Mouse (Mus musculus): Measurements from ENCODE around the gene Atg9b. TPM values are rescaled to one million over a fixed set of nuclear protein-coding genes. Genes with fewer than 3 reads are reported as not detected.

Atg9b gene
- total RNA-seq, 1 experiment from 2014 or later: 3.8 TPM

- ATAC-seq (replicated peaks in 1 of 2; ENCODE audit: insufficient read depth in 1 of 2, low FRiP score in 2 of 2, low TSS enrichment in 1 of 2, low read depth in 1 of 2, poor library complexity in 2 of 2, severe bottlenecking in 2 of 2): no peak
These were observed 3.6 kb downstream of the Atg9b start for GRCm38 (mm10) chr5:24388246-24388915.

GRCm38 (mm10) chr5:24387264-24388241 is 4.4 kb downstream of the Atg9b start:
- no peak for ATAC-seq (replicated peaks in 1 of 2; ENCODE audit: insufficient read depth in 1 of 2, low FRiP score in 2 of 2, low TSS enrichment in 1 of 2, low read depth in 1 of 2, poor library complexity in 2 of 2, severe bottlenecking in 2 of 2)

DNA sequence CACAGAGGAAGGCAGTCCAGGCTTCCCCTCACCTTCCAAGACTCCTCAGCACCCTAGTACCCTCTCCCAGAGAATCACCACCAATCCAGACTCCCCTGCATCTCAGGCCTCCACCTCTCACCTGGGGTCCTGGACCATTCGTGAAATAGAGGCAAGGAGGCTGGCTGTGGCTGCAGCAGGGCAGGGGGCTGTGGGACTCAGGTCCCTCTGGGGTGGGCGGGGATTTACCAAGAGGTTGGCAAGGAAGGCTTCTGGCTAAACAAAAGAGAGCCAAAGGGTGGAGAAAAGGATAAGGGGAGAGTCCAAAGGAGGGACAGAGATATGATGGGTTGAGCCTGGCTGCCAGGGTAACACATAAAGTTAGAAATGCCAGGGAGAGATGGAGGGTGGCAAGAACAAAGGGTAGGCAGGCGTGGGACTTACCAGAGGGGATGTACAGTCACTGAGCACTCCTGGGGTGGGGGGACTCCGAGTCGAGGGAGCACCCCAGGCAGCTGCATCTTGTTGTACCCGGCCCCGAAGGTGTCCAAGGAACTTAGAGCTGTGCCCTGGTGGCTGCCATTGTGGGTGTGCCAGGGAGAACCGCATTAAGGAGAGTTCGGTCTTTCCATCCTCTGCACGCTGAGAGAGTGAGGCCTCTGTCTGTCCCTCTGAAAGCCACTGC is 5.9 kb downstream of the Atg9b start:
- ATAC-seq (replicated peaks in 1 of 2; ENCODE audit: insufficient read depth in 1 of 2, low FRiP score in 2 of 2, low TSS enrichment in 1 of 2, low read depth in 1 of 2, poor library complexity in 2 of 2, severe bottlenecking in 2 of 2): no peak

- ATAC-seq (replicated peaks in 1 of 2; ENCODE audit: insufficient read depth in 1 of 2, low FRiP score in 2 of 2, low TSS enrichment in 1 of 2, low read depth in 1 of 2, poor library complexity in 2 of 2, severe bottlenecking in 2 of 2): no peak
These were observed 6.6 kb downstream of the Atg9b start for GRCm38 (mm10) chr5:24385374-24385773.

DNA sequence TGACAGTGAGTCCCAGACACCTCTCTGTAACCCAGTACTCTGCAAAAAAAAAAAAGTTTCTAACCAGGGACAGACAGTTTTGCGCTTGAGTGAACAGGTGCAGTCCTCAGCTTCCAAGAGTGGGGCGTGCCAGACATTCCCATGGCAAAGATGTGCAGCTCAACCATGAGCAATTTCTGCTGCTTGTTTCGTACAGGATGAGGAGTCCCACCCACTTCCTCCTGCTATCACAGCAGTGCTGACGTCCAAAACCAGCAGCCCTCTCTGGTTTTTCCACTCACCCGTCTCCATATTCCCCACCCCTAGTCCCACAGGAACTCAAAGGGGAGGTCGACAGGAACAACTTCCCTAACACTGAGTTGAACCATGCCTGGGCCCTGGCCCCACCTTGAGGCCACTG is 7.5 kb downstream of the Atg9b start:
- peak; percentile 33 to 52; a peak in 3 of 4 replicates for ATAC-seq (replicated peaks in 1 of 2; ENCODE audit: insufficient read depth in 1 of 2, low FRiP score in 2 of 2, low TSS enrichment in 1 of 2, low read depth in 1 of 2, poor library complexity in 2 of 2, severe bottlenecking in 2 of 2)

DNA sequence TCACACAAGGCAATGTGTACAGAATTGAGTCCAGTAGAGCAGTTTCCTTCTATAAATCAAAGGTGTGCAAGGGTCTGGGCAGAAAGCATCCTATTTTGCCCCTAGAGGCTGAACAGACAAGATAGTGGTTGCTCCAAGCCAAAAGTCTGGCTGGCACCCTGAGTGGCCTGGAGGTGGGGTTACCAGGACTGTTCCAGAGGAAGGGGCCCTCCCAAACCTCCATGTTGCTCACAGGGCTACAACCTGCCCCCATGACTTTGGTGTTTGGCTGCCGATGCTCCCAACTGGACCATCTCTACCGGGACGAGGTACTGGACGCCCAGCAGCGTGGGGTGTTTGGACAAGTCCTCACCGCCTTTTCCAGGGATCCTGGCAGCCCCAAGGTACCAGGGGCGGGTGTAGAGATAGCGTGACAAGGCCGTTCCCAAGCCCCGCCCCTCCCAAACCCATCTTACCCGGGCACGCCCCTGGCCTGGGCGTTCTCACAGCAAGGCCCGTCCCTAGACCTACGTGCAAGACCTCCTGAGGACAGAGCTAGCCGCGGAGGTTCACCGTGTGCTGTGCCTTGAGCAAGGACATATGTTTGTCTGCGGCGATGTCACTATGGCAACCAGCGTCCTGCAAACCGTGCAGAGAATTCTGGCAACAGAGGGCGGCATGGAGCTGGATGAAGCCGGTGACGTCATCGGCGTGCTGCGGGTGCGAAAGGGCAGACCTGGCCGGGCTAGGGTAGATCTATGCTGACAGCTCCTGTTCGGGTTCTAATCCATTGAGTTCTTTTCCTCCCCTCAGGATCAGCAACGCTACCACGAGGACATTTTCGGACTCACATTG is 8.7 kb downstream of the Atg9b start:
- peak; percentile 80 to 81 for ATAC-seq (replicated peaks in 1 of 2; ENCODE audit: insufficient read depth in 1 of 2, low FRiP score in 2 of 2, low TSS enrichment in 1 of 2, low read depth in 1 of 2, poor library complexity in 2 of 2, severe bottlenecking in 2 of 2)

DNA sequence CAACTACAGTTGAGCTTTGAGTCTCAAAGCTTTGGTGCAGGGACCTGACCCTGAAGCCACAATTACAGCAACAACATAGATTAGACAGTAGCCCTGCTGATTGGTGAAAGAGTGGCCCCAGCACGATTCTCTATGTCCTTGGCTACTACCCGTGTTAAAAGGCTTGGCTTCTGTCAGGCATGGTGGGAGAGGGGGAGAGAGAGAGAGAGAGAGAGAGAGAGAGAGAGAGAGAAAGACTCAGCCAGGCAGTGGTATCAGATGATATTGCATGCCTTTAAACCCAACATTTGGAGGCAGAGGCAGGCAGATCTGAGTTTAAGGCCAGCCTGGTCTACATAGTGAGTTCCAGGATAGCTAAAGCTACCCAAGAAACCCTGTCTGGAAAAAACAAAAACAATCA is 10.0 kb downstream of the Atg9b start:
- no peak for ATAC-seq (replicated peaks in 1 of 2; ENCODE audit: insufficient read depth in 1 of 2, low FRiP score in 2 of 2, low TSS enrichment in 1 of 2, low read depth in 1 of 2, poor library complexity in 2 of 2, severe bottlenecking in 2 of 2)

- no peak for ATAC-seq (replicated peaks in 1 of 2; ENCODE audit: insufficient read depth in 1 of 2, low FRiP score in 2 of 2, low TSS enrichment in 1 of 2, low read depth in 1 of 2, poor library complexity in 2 of 2, severe bottlenecking in 2 of 2)
These were observed 10.5 kb downstream of the Atg9b start for GRCm38 (mm10) chr5:24381486-24381885.

GRCm38 (mm10) chr5:24380499-24380898 is 11.4 kb downstream of the Atg9b start:
- ATAC-seq (replicated peaks in 1 of 2; ENCODE audit: insufficient read depth in 1 of 2, low FRiP score in 2 of 2, low TSS enrichment in 1 of 2, low read depth in 1 of 2, poor library complexity in 2 of 2, severe bottlenecking in 2 of 2): no peak

DNA sequence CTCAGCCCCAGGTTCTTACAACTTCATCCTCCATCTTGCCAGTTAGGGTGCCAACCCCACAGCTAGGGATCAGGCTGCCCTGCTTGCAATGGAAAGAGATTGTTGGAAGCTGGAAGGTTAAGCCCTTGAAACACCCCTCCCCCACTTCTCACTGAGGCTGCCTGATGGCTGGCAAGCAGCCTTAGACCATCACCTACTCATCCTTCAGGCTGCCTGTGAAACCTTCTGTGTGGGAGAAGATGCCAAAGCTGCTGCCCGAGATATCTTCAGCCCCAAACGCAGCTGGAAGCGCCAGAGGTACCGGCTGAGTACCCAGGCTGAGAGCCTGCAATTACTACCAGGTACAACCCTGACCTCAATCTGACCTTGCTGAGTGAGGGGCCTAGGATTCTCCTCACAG is 12.4 kb downstream of the Atg9b start:
- no peak for ATAC-seq (replicated peaks in 1 of 2; ENCODE audit: insufficient read depth in 1 of 2, low FRiP score in 2 of 2, low TSS enrichment in 1 of 2, low read depth in 1 of 2, poor library complexity in 2 of 2, severe bottlenecking in 2 of 2)

- no peak for ATAC-seq (replicated peaks in 1 of 2; ENCODE audit: insufficient read depth in 1 of 2, low FRiP score in 2 of 2, low TSS enrichment in 1 of 2, low read depth in 1 of 2, poor library complexity in 2 of 2, severe bottlenecking in 2 of 2)
These were observed 13.2 kb downstream of the Atg9b start for GRCm38 (mm10) chr5:24378700-24379099.

DNA sequence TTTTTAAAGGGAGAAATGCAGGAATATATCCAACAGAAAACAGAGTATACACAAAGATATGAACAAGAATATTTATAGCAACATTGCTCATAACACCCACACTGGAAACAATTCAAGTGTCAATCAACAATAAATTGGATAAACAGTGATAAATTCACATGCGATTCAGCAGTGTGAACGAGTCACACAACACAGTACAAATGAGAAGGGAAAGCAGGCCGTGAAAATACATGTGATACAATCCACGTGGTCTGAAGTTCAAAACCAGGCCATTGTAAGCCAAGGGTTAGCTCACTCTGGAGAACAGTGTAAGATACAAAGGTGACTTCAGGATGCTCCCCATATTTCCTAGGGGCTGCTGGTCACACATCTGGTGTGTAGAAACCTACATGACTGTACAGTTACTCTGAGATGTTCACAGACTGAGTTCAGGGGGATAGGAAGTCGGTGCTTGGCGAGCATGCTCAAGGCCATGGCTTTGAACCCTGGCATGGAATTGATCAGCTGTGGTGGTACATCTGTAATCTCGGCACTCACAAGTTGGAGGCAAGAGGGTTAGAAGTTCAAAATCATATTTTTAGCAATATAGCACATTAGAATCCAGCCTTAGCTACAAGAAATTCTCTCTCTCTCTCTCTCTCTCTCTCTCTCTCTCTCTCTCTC is 17.1 kb downstream of the Atg9b start:
- ATAC-seq (replicated peaks in 1 of 2; ENCODE audit: insufficient read depth in 1 of 2, low FRiP score in 2 of 2, low TSS enrichment in 1 of 2, low read depth in 1 of 2, poor library complexity in 2 of 2, severe bottlenecking in 2 of 2): no peak

- no peak for ATAC-seq (replicated peaks in 1 of 2; ENCODE audit: insufficient read depth in 1 of 2, low FRiP score in 2 of 2, low TSS enrichment in 1 of 2, low read depth in 1 of 2, poor library complexity in 2 of 2, severe bottlenecking in 2 of 2)
These were observed 17.7 kb downstream of the Atg9b start for GRCm38 (mm10) chr5:24374216-24374615.

DNA sequence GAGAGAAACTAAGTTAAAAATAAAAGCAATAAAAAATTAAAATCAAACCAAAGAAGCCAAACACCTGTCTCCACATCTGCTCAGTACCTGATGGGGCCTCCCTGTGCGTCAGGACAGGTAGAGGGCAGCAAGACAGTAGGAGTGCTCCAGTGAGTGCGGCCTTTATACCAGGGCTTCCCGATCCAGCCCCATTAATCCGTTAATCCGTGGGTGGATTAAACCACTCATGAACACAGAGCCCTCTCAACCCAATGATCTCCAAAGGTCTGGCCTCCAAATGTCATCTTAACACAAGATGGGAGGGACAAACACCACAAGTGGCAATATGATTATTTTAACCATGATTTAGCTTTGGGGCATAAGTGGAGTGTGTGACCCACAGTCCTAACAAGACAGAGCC is 18.1 kb downstream of the Atg9b start:
- no peak for ATAC-seq (replicated peaks in 1 of 2; ENCODE audit: insufficient read depth in 1 of 2, low FRiP score in 2 of 2, low TSS enrichment in 1 of 2, low read depth in 1 of 2, poor library complexity in 2 of 2, severe bottlenecking in 2 of 2)

DNA sequence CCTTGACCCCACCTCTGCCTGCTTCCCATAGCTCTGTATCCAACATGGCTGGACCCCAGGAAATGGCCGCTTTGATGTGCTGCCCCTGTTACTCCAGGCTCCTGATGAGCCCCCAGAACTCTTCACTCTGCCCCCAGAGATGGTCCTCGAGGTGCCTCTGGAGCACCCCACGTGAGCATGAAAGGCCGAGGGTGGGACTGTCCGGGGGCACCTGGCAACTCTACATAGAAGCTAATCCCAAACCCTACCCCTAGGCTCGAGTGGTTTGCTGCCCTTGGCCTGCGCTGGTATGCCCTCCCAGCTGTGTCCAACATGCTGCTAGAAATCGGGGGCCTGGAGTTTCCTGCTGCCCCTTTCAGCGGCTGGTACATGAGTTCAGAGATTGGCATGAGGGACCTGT is 22.2 kb downstream of the Atg9b start:
- ATAC-seq (replicated peaks in 1 of 2; ENCODE audit: insufficient read depth in 1 of 2, low FRiP score in 2 of 2, low TSS enrichment in 1 of 2, low read depth in 1 of 2, poor library complexity in 2 of 2, severe bottlenecking in 2 of 2): no peak

GRCm38 (mm10) chr5:24366426-24366825 is 25.5 kb downstream of the Atg9b start:
- ATAC-seq (replicated peaks in 1 of 2; ENCODE audit: insufficient read depth in 1 of 2, low FRiP score in 2 of 2, low TSS enrichment in 1 of 2, low read depth in 1 of 2, poor library complexity in 2 of 2, severe bottlenecking in 2 of 2): no peak

GRCm38 (mm10) chr5:24365528-24365927 is 26.4 kb downstream of the Atg9b start:
- peak; percentile 80 to 81 for ATAC-seq (replicated peaks in 1 of 2; ENCODE audit: insufficient read depth in 1 of 2, low FRiP score in 2 of 2, low TSS enrichment in 1 of 2, low read depth in 1 of 2, poor library complexity in 2 of 2, severe bottlenecking in 2 of 2)

Data from hematopoietic stem cell, adult 5-6 weeks (primary cell).